In the genomic region with DNA sequence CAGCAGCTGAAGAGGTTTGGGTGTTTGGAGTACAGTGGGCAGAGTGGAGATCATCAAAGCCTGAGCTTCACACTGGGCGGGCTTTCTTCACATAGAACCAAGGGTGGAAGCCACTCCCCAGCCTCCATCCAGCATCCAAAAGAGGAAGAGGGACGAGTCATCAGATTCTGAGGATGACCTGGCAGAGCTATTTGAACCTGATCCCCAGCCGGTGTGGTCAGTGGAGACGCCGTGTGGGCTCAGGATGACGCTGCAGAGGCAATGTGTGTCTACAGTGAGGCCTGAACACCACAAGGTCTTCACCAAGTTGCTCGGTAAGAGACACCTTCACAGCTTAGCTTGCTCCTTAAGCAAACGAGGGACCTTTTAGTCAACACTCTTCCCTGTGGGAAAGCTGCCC, we compare ENCODE assay signal across 3 mouse cellular contexts. TPM values are rescaled to one million over a fixed set of nuclear protein-coding genes. Genes with fewer than 3 reads are reported as not detected.
"Had no signal": no experiment of that assay in that cellular context is flagged by ENCODE, and none has a peak within 500 bp of the region (broad histone marks: within the 10 kb centered on the region; RNA-seq: fewer than 3 reads in every experiment).

No protein-coding gene starts in this region.

RNA-seq across cellular contexts. Expression of gene Spdye4b, which starts 13.9 kb away (rescaled TPM):
- total RNA-seq: midbrain, postnatal 0 days had no signal

RNA-seq across cellular contexts. Expression of gene Spdye4a, which starts 31.9 kb away (rescaled TPM):
- total RNA-seq: midbrain, postnatal 0 days; monocyte, adult 5-6 weeks; neutrophil, adult 5-6 weeks had no signal

RNA-seq across cellular contexts. Expression of gene Olfr718-ps1, which starts 47.4 kb away (rescaled TPM):
- total RNA-seq: midbrain, postnatal 0 days; monocyte, adult 5-6 weeks; neutrophil, adult 5-6 weeks had no signal
